Mouse (Mus musculus) heart, adult 2 months (tissue): Measurements from ENCODE around the gene Odf3. TPM values are rescaled to one million over a fixed set of nuclear protein-coding genes. Genes with fewer than 3 reads are reported as not detected.

Experiments used
- DNase-seq, 2 experiments: peaks; one replicate each; pipeline ENCODE4 v3.0.0; 2021
- H3K27ac ChIP-seq: fragments of 200-600 bp; 2 replicates; pipeline ENCODE4 v1.8.1; 2022
- H3K27me3 ChIP-seq: fragments of 200-500 bp; 2 replicates; pipeline ENCODE4 v1.6.1; 2012; ENCODE audit warnings: mild to moderate bottlenecking, low read length, inconsistent platforms, mixed read lengths; ENCODE audit not compliant: control insufficient read depth, insufficient read depth
- H3K36me3 ChIP-seq: fragments of 200-500 bp; 2 replicates; pipeline ENCODE4 v1.6.1; 2012; ENCODE audit warnings: low read length, inconsistent platforms; ENCODE audit not compliant: control insufficient read depth, insufficient read depth
- H3K4me1 ChIP-seq: fragments of 200-500 bp; 2 replicates; pipeline ENCODE4 v1.6.1; 2011; ENCODE audit warnings: low read length; ENCODE audit not compliant: control insufficient read depth, insufficient read depth
- H3K4me3 ChIP-seq: fragments of 200-600 bp; 2 replicates; pipeline ENCODE4 v1.8.1; 2022
- H3K79me2 ChIP-seq: fragments of 200-500 bp; replicated peaks from 2 replicates; pipeline ENCODE4 v1.6.1; 2012; ENCODE audit warnings: mild to moderate bottlenecking, inconsistent platforms, low read length, moderate library complexity, mixed read lengths; ENCODE audit not compliant: control insufficient read depth, insufficient read depth
- H3K9ac ChIP-seq: fragments of 200-500 bp; 2 replicates; pipeline ENCODE4 v1.6.1; 2012; ENCODE audit warnings: low read depth, mild to moderate bottlenecking, control low read depth, inconsistent platforms, low read length, mixed read lengths
- CTCF ChIP-seq: fragments of 200-600 bp; IDR thresholded peaks from 2 replicates; pipeline ENCODE4 v1.8.1; 2022; ENCODE audit warnings: antibody characterized with exemption, mild to moderate bottlenecking, moderate library complexity
- EP300 ChIP-seq: fragments of 200-500 bp; IDR thresholded peaks from 2 replicates; pipeline ENCODE4 v1.6.1; 2011; ENCODE audit warnings: low read depth, low read length, control low read depth; ENCODE audit not compliant: insufficient read depth
- POLR2A ChIP-seq: fragments of 200-500 bp; IDR thresholded peaks from 2 replicates; pipeline ENCODE4 v1.6.1; 2011; ENCODE audit warnings: mild to moderate bottlenecking, low read depth, low read length, control low read depth; ENCODE audit not compliant: insufficient read depth
- WGBS: fragments of 180-500 bp; shearing (Covaris S2); methylation state at CpG from one replicate; pipeline ENCODE4 v1.1.7; 2018; 5-methylcytosine and 5-hydroxymethylcytosine counted together
- intact Hi-C: fragments of 180-260 bp; cut with DNase I; formaldehyde crosslinking; loops from one replicate; pipeline ENCODE4 v1.15.1; 2025
- polyA plus RNA-seq: library from polyadenylated mRNA; depleted of rRNA; stranded (reverse); fragments of >200 nt; gene quantifications from 2 replicates; pipeline ENCODE4 v1.2.3, GENCODE M21; 2012
- total RNA-seq, 2 experiments: library from RNA; stranded (reverse); gene quantifications; 2 replicates each; pipeline ENCODE4 v1.2.3; 2021

The Odf3 gene
- total and polyA plus RNA-seq, 3 experiments = 0.25 TPM; not detected in 2

DNA sequence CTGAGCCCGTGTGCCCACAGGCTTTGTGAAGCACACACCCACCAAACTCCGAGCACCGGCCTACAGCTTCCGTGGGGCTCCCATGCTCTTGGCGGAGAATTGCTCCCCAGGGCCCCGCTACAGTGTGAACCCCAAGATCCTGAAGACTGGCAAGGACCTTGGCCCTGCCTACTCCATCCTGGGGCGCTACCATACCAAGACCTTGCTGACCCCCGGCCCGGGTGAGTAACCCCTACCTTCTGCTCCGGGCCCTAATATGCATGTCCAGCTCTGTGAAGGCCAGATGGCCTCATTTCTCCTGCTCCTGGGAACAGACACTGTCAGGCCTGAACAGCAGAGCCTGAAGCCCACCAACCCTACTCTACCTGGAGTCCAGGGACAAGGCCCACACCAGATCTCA, 986 bp downstream of the Odf3 start:
- H3K79me2 ChIP-seq = no peaks in the 10 kb centered on the region
- H3K36me3 ChIP-seq = no peaks in the 10 kb centered on the region
- no peaks in the 10 kb centered on the region for H3K27me3 ChIP-seq
- TF ChIP-seq EP300 = no peak
- no peak for TF ChIP-seq POLR2A
- TF ChIP-seq CTCF = no peak
- H3K4me1 ChIP-seq = no peaks in the 10 kb centered on the region
- WGBS = 90% methylated on average over 10 of the region's 10 CpGs
- no peak for DNase-seq
- intact Hi-C loops = loop anchor here (5.0 kb wide), 2 partner anchors 34 to 329 kb away; partner anchors contain the start of genes Psmd13 and Sirt3
- no peak overlapping the region for H3K4me3 ChIP-seq
- H3K27ac ChIP-seq = no peak overlapping the region
- H3K9ac ChIP-seq = no peak overlapping the region

DNA sequence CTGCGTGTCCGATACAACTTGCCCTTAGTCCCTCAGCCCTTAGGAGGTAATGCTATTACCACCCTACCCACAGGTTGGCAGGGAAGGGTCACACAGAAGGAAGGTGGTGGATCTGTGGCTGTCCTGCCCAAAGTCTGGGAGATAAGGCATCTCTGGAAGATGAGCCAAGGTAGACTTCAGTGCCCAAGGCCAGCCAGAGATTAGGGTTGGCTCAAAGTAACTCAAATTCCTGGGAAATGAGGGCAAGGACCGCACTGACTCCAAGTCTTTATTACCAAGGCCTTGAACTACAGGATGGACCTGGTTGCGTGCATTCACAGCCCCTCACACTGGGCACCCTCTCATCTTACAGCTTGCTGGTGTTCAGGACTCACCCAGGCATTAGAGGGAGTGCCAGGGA, 4.3 kb downstream of the Odf3 start:
- Histone ChIP-seq H3K36me3 (no peaks in the 10 kb centered on the region), H3K9ac (no peak overlapping the region), H3K4me1 (peaks cover 3% of the 10 kb centered on the region), H3K27me3 (no peaks in the 10 kb centered on the region), H3K79me2 (no peaks in the 10 kb centered on the region; the same call in 1 of the 2 replicates), H3K4me3 (no peak overlapping the region), H3K27ac (no peak overlapping the region)
- TF ChIP-seq EP300 (no peak), CTCF (no peak), POLR2A (no peak)
- intact Hi-C loops = no loop called here
- 94% methylated on average over 4 of the region's 4 CpGs for WGBS
- DNase-seq = no peak

DNA sequence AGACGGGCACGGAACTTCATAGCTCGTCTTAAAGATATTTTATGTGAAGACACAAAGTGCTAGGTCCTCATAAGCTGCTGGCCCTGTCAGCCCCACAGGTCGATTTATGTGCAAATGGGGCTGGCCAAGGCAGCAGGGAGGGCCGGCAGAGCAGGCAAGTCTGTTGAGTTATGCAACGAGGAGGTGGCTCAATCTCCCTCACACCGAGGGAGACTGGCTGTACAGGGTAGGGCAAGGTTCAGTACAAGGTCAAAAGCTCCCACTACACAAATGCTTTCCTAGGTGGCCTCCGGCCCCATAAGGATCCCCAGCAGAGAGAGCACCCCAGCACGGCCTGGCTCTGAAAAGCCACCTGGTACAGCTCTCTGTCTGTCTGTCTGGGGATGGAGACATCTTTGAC, 5.8 kb downstream of the Odf3 start:
- Histone ChIP-seq H3K4me3 (no peak overlapping the region), H3K9ac (no peak overlapping the region), H3K4me1 (peaks cover 6% of the 10 kb centered on the region), H3K79me2 (no peaks in the 10 kb centered on the region; the same call in 1 of the 2 replicates), H3K27ac (no peak overlapping the region), H3K27me3 (no peaks in the 10 kb centered on the region), H3K36me3 (no peaks in the 10 kb centered on the region)
- intact Hi-C loops = no loop called here
- peak in 1 of 2 experiments; percentile 12 for DNase-seq
- 81% methylated on average over 9 of the region's 9 CpGs for WGBS
- no peak for TF ChIP-seq EP300

DNA sequence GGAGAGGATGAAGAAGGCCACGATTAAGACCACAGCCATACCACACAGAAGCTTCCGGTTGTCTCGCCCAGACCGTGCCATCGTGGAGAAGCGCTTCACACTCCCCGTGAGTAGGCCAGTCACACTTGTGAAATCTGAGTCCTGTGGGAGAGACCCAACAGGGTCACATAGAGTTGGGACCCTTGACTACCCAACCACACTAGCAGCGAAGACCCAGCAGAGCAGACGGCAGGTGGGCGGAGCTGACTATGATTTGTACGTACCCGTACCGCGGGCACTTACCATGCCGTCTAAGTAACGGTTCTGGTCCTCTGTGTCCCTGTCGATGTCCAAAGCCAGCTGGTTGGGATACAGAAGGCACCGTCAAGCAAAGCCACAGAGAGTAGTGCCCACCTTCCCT, 6.9 kb downstream of the Odf3 start:
- intact Hi-C loops = no loop called here
- TF ChIP-seq POLR2A (no peak), EP300 (no peak), CTCF (no peak)
- Histone ChIP-seq H3K4me1 (peaks cover 8% of the 10 kb centered on the region), H3K36me3 (no peaks in the 10 kb centered on the region), H3K27ac (no peak overlapping the region), H3K9ac (no peak overlapping the region), H3K4me3 (no peak overlapping the region), H3K27me3 (no peaks in the 10 kb centered on the region), H3K79me2 (no peaks in the 10 kb centered on the region; the same call in 1 of the 2 replicates)
- WGBS = 92% methylated on average over 18 of the region's 18 CpGs
- DNase-seq = peak in 1 of 2 experiments; percentile 20

DNA sequence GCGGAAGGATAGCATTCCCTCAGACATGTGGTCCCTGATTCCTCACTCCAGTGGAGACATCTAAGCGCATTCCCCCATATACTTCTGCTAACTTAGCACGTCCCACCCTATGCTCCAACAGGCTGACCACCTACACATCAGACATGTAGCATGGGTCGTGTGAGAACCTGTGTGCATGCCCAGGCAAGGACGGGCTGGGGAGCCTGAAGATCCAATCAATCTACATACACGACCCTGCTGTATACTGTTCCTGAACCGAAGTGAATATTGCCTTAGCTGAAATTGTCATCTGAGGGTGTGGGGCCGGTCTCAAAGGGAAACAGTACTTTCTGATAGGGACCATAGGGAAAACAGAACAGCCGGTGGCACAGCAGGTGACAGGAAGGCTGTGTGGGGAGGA, 7.6 kb downstream of the Odf3 start:
- TF ChIP-seq CTCF = no peak
- TF ChIP-seq EP300 = no peak
- H3K4me1 ChIP-seq = peaks cover 8% of the 10 kb centered on the region
- H3K27me3 ChIP-seq = no peaks in the 10 kb centered on the region
- whole genome bisulfite sequencing = 55% methylated on average over 9 of the region's 9 CpGs
- H3K36me3 ChIP-seq = no peaks in the 10 kb centered on the region
- no peaks in the 10 kb centered on the region; the same call in 1 of the 2 replicates for H3K79me2 ChIP-seq
- intact Hi-C loops = loop anchor here (5.0 kb wide), 1 partner anchor 317 kb away; the partner anchor contains the start of gene Rnh1
- peak overlapping the region; percentile 93 for H3K4me3 ChIP-seq
- peak overlapping the region; percentile 77; the same call in 1 of the 2 replicates for H3K9ac ChIP-seq
- DNase-seq = no peak
- no peak overlapping the region; the same call in 1 of the 2 replicates for H3K27ac ChIP-seq

DNA sequence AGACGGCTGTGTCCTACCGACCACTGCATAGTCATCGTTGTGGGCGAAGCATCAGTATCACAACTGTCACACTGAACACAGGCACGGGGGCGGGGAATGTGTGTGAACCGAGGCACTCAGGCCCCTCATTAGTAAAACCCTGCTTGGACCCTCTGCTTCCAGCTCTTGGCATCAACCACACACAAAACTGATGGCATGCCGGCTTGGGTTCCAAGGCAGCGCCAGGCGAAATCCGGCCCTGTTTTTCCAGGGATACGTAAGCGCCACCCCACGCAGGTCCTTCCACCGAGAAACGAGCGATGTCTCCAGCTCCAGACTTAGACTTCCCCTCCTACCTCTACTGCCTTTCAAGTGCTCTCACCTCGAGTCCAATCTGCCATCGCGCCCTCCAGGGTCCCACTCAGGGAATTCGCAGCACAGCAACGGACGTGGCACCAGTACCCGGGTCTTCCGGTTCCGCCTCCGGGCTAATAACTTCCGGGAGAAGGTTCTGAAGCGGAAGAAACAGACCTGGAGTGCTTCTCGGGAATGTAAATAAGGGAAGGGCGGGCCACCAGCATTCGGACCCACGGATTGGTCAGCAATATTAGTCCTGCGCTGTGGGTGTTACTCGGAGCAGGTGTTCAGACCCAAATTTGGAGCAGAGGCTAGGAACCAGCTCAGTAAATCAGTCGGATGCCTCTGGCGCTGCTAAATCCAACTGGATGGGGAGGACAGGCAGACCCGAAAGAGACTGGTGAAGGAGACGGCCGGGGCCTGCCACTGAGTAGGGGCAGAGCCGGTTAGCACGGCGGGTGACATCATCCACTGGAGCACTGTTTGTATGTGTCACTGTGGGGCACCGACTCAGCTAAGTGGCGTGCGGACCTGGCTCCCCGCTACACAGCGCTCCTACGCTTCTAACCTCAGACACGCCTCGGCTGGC, 8.5 kb downstream of the Odf3 start, which contains the start of gene Gm45785:
Gene Gm45785, minus strand, starts transcription at position 472 of the 925 bp plus-strand sequence.
- Histone ChIP-seq H3K4me1 (peaks cover 8% of the 10 kb centered on the region), H3K9ac (peak within 1 kb of the TSS; percentile 85), H3K4me3 (peak within 1 kb of the TSS; percentile 93), H3K36me3 (no peaks in the 10 kb centered on the region), H3K27ac (peak within 1 kb of the TSS; percentile 93), H3K79me2 (no peaks in the 10 kb centered on the region; the same call in 1 of the 2 replicates), H3K27me3 (no peaks in the 10 kb centered on the region)
- WGBS = under 1% methylated on average over 51 of the region's 51 CpGs
- DNase-seq = peak; percentile 84 to 91
- peak; percentile 61; the same call in 1 of the 2 replicates for TF ChIP-seq EP300
- TF ChIP-seq CTCF = no peak
- TF ChIP-seq POLR2A = peak; percentile 87
- intact Hi-C loops = loop anchor here (5.0 kb wide), 1 partner anchor 316 kb away; the partner anchor contains the start of gene Rnh1
